Mouse (Mus musculus) heart, postnatal 10 days (tissue): ENCODE results near the gene Ptpn21. TPM values are rescaled to one million over a fixed set of nuclear protein-coding genes. Genes with fewer than 3 reads are reported as not detected.

Source experiments
- DNase-seq, 2 experiments: peaks; one replicate each; pipeline ENCODE4 v3.0.0; 2021
- intact Hi-C: fragments of 180-260 bp; cut with DNase I; formaldehyde crosslinking; loops from one replicate; pipeline ENCODE4 v1.15.1; 2025
- total RNA-seq, 2 experiments: library from RNA; stranded (reverse); gene quantifications; 2 replicates each; pipeline ENCODE4 v1.2.3; 2021

Gene Ptpn21
- total RNA-seq, 2 experiments from 2014 or later: 26.3 to 31.6 TPM

GRCm38 (mm10) chr12:98726078-98726477, 11.1 kb downstream of the Ptpn21 start:
- DNase-seq: no peak
- intact Hi-C loops: no loop called here

- DNase-seq: no peak
- intact Hi-C loops: no loop called here
These were observed 12.2 kb downstream of the Ptpn21 start for GRCm38 (mm10) chr12:98724976-98725375.

GRCm38 (mm10) chr12:98724224-98724623, 13.0 kb downstream of the Ptpn21 start:
- intact Hi-C loops: no loop called here
- DNase-seq: no peak

- intact Hi-C loops: no loop called here
- no peak for DNase-seq
These were observed 16.2 kb downstream of the Ptpn21 start for GRCm38 (mm10) chr12:98721030-98721429.

- intact Hi-C loops: no loop called here
- peak in 1 of 2 experiments; percentile 25 for DNase-seq
These were observed 16.6 kb downstream of the Ptpn21 start for GRCm38 (mm10) chr12:98720628-98721027.

- intact Hi-C loops: no loop called here
- DNase-seq: no peak
These were observed 21.1 kb downstream of the Ptpn21 start for GRCm38 (mm10) chr12:98716142-98716541.

- peak; percentile 27 to 31 for DNase-seq
- intact Hi-C loops: no loop called here
These were observed 22.4 kb downstream of the Ptpn21 start for GRCm38 (mm10) chr12:98714757-98715156.

- DNase-seq: no peak
- intact Hi-C loops: no loop called here
These were observed 23.5 kb downstream of the Ptpn21 start for GRCm38 (mm10) chr12:98713621-98714103.

- no peak for DNase-seq
- intact Hi-C loops: no loop called here
These were observed 24.4 kb downstream of the Ptpn21 start for GRCm38 (mm10) chr12:98712819-98713218.

- intact Hi-C loops: no loop called here
- DNase-seq: no peak
These were observed 33.2 kb downstream of the Ptpn21 start for GRCm38 (mm10) chr12:98703961-98704360.

GRCm38 (mm10) chr12:98703554-98703953, 33.7 kb downstream of the Ptpn21 start:
- intact Hi-C loops: no loop called here
- DNase-seq: no peak

GRCm38 (mm10) chr12:98701564-98701963, 35.6 kb downstream of the Ptpn21 start:
- no peak for DNase-seq
- intact Hi-C loops: no loop called here

- intact Hi-C loops: no loop called here
These were observed 40.0 kb downstream of the Ptpn21 start for GRCm38 (mm10) chr12:98697202-98697601.

GRCm38 (mm10) chr12:98690230-98690629, 47.0 kb downstream of the Ptpn21 start:
- DNase-seq: no peak
- intact Hi-C loops: no loop called here

More at GRCm38 (mm10) chr12:98697202-98697601, 40.0 kb downstream of the Ptpn21 start:
- no peak for DNase-seq

GRCm38 (mm10) chr12:98683574-98683973, 53.6 kb downstream of the Ptpn21 start:
- peak in 1 of 2 experiments; percentile 13 for DNase-seq
- intact Hi-C loops: no loop called here

GRCm38 (mm10) chr12:98683171-98683570, 54.0 kb downstream of the Ptpn21 start:
- intact Hi-C loops: no loop called here
- peak in 1 of 2 experiments; percentile 8 for DNase-seq

GRCm38 (mm10) chr12:98682196-98682595, 55.0 kb downstream of the Ptpn21 start:
- DNase-seq: no peak
- intact Hi-C loops: no loop called here

GRCm38 (mm10) chr12:98679906-98680305, 57.3 kb downstream of the Ptpn21 start:
- intact Hi-C loops: loop anchor here (5.0 kb wide), 3 partner anchors 57 to 97 kb away; partner anchors contain the start of gene Ptpn21
- no peak for DNase-seq

- intact Hi-C loops: loop anchor here (5.0 kb wide), 3 partner anchors 60 to 100 kb away; partner anchors contain the start of gene Ptpn21
- no peak for DNase-seq
These were observed 59.9 kb downstream of the Ptpn21 start for GRCm38 (mm10) chr12:98677336-98677735.

GRCm38 (mm10) chr12:98676861-98677260, 60.3 kb downstream of the Ptpn21 start:
- DNase-seq: no peak
- intact Hi-C loops: loop anchor here (5.0 kb wide), 3 partner anchors 60 to 100 kb away; partner anchors contain the start of gene Ptpn21

- DNase-seq: peak; percentile 83 to 89
- intact Hi-C loops: loop anchor here (2.0 to 5.0 kb wide), 4 partner anchors 63 to 210 kb away; partner anchors contain the start of gene Ptpn21
These were observed 62.5 kb downstream of the Ptpn21 start for GRCm38 (mm10) chr12:98674627-98675143.

- no peak for DNase-seq
- intact Hi-C loops: loop anchor here (2.0 kb wide), 1 partner anchor 211 kb away; no protein-coding TSS in a partner anchor
These were observed 63.3 kb downstream of the Ptpn21 start for GRCm38 (mm10) chr12:98673879-98674278.
